Mouse (Mus musculus) heart, postnatal 0 days (tissue): ENCODE results near the gene Cd300lf.

Experiments
- CTCF ChIP-seq: IDR thresholded peaks from 2 replicates; pipeline ENCODE4 v1.5.1; 2016; ENCODE audit warnings: antibody characterized with exemption, control low read depth, low read depth
- EP300 ChIP-seq: IDR thresholded peaks from 2 replicates; pipeline ENCODE4 v1.6.1; 2016; ENCODE audit warnings: antibody characterized with exemption, low read depth

GRCm38 (mm10) chr11:115178766-115179165 lies 45.0 kb upstream of the Cd300lf start:
- TF ChIP-seq CTCF (no peak), EP300 (no peak)
